Mouse (Mus musculus) CH12F3 (cell line): ENCODE results near the gene Rdm1.
"Not testable (repeated sequence)": the region's sequence is repeated elsewhere in the genome, so short reads cannot be mapped to it uniquely, and the experiment has no call there.

ENCODE experiments used
- in situ Hi-C: fragments of 300-500 bp; cut with MboI; formaldehyde crosslinking; loops from 2 replicates; pipeline ENCODE4 v1.14.3; 2020; ENCODE audit warnings: low sequenced_read_pairs

The Rdm1 gene

GRCm38 (mm10) chr11:101616104-101616503 is 10.9 kb upstream of the Rdm1 start:
- in situ Hi-C loops, result no loop called here

- in situ Hi-C loops, result no loop called here
Measured at GRCm38 (mm10) chr11:101616948-101617767, 9.8 kb upstream of the Rdm1 start.

- in situ Hi-C loops, result no loop called here
Measured at GRCm38 (mm10) chr11:101617849-101618248, 9.1 kb upstream of the Rdm1 start.

GRCm38 (mm10) chr11:101618596-101618995 is 8.4 kb upstream of the Rdm1 start:
- in situ Hi-C loops, result no loop called here

GRCm38 (mm10) chr11:101620022-101620655 is 6.9 kb upstream of the Rdm1 start:
- in situ Hi-C loops, result not testable (repeated sequence)

GRCm38 (mm10) chr11:101626649-101626994 is 373 bp upstream of the Rdm1 start:
- in situ Hi-C loops, result no loop called here

GRCm38 (mm10) chr11:101627857-101628559 is 1.0 kb downstream of the Rdm1 start:
- in situ Hi-C loops, result no loop called here

- in situ Hi-C loops, result not testable (repeated sequence)
Measured at GRCm38 (mm10) chr11:101628733-101629417, 1.9 kb downstream of the Rdm1 start.

GRCm38 (mm10) chr11:101635660-101636059 is 8.7 kb downstream of the Rdm1 start:
- in situ Hi-C loops, result no loop called here

GRCm38 (mm10) chr11:101639761-101640160 is 12.8 kb downstream of the Rdm1 start:
- in situ Hi-C loops, result no loop called here

GRCm38 (mm10) chr11:101640857-101641709 is 14.1 kb downstream of the Rdm1 start:
- in situ Hi-C loops, result not testable (repeated sequence)

GRCm38 (mm10) chr11:101641710-101642642 is 15.0 kb downstream of the Rdm1 start:
- in situ Hi-C loops, result not testable (repeated sequence)

- in situ Hi-C loops, result no loop called here
Measured at GRCm38 (mm10) chr11:101642931-101643330, 15.9 kb downstream of the Rdm1 start.

GRCm38 (mm10) chr11:101644591-101644990 is 17.6 kb downstream of the Rdm1 start:
- in situ Hi-C loops, result no loop called here

GRCm38 (mm10) chr11:101645043-101645410 is 18.0 kb downstream of the Rdm1 start:
- in situ Hi-C loops, result not testable (repeated sequence)

GRCm38 (mm10) chr11:101645411-101646282 is 18.7 kb downstream of the Rdm1 start:
- in situ Hi-C loops, result not testable (repeated sequence)

GRCm38 (mm10) chr11:101646283-101646794 is 19.3 kb downstream of the Rdm1 start:
- in situ Hi-C loops, result not testable (repeated sequence)

- in situ Hi-C loops, result not testable (repeated sequence)
Measured at GRCm38 (mm10) chr11:101647093-101647492, 20.1 kb downstream of the Rdm1 start.
